Mouse (Mus musculus) hindbrain, embryonic 11.5 days (tissue): ENCODE measurements around the gene Cdh5. TPM values are rescaled to one million over a fixed set of nuclear protein-coding genes. Genes with fewer than 3 reads are reported as not detected.
"Not testable (repeated sequence)": the region's sequence is repeated elsewhere in the genome, so short reads cannot be mapped to it uniquely, and the experiment has no call there.

Experiments
- ATAC-seq: fragments of 200-750 bp; cut with Nextera tagmentation; 2 replicates; pipeline ENCODE4 v1.8.0; 2017; ENCODE audit warnings: mild to moderate bottlenecking, moderate TSS enrichment, moderate library complexity; ENCODE audit not compliant: low FRiP score
- DNase-seq: peaks from one replicate; pipeline ENCODE4 v3.0.0-alpha.2; 2015; ENCODE audit warnings: low spot score
- H3K27ac ChIP-seq: fragments of 300-500 bp; sonication (generic); 2 replicates; pipeline ENCODE4 v1.5.1; 2014; ENCODE audit warnings: mild to moderate bottlenecking, low read depth, low read length
- H3K27me3 ChIP-seq: fragments of 300-500 bp; sonication (generic); 2 replicates; pipeline ENCODE4 v1.6.1; 2014; ENCODE audit warnings: mild to moderate bottlenecking, low read length, moderate library complexity, mixed read lengths; ENCODE audit not compliant: control insufficient read depth, insufficient read depth
- H3K36me3 ChIP-seq: fragments of 300-500 bp; sonication (generic); 2 replicates; pipeline ENCODE4 v1.6.1; 2014; ENCODE audit warnings: mild to moderate bottlenecking, low read length, moderate library complexity, mixed read lengths; ENCODE audit not compliant: control insufficient read depth, insufficient read depth
- H3K4me1 ChIP-seq: fragments of 300-500 bp; sonication (generic); replicated peaks from 2 replicates; pipeline ENCODE4 v1.6.1; 2014; ENCODE audit warnings: low read length, mixed read lengths; ENCODE audit not compliant: control insufficient read depth, insufficient read depth
- H3K4me2 ChIP-seq: fragments of 300-500 bp; sonication (generic); replicated peaks from 2 replicates; pipeline ENCODE4 v1.6.1; 2014; ENCODE audit warnings: mild to moderate bottlenecking, low read depth, low read length
- H3K4me3 ChIP-seq: fragments of 300-500 bp; sonication (generic); 2 replicates; pipeline ENCODE4 v1.5.1; 2014; ENCODE audit warnings: low read depth, low read length
- H3K9ac ChIP-seq: fragments of 300-500 bp; sonication (generic); 2 replicates; pipeline ENCODE4 v1.6.1; 2014; ENCODE audit warnings: low read depth, low read length
- H3K9me3 ChIP-seq: fragments of 300-500 bp; sonication (generic); 2 replicates; pipeline ENCODE4 v1.6.1; 2016; ENCODE audit warnings: low read length; ENCODE audit not compliant: control insufficient read depth
- WGBS: fragments of 180-500 bp; shearing (Covaris S2); extraction: QIAGEN DNeasy Blood & Tissue Kit; methylation state at CpG from one replicate; pipeline ENCODE4 v1.1.7; 2014; 5-methylcytosine and 5-hydroxymethylcytosine counted together
- polyA plus RNA-seq: library from polyadenylated mRNA; unstranded; fragments of >200 nt; fragmentation: Nextera tagmentation; extraction: Ambion mirVana; gene quantifications from 2 replicates; pipeline ENCODE4 v1.2.1, GENCODE M21; 2014

Gene Cdh5
- polyA plus RNA-seq, 1 experiment from 2014 or later: 15.9 TPM

- WGBS: 37% methylated on average over 1 of the region's 1 CpGs
- Histone ChIP-seq H3K9me3 (no peaks in the 10 kb centered on the region), H3K27me3 (no peaks in the 10 kb centered on the region), H3K27ac (no peak overlapping the region), H3K4me2 (no peak overlapping the region), H3K36me3 (no peaks in the 10 kb centered on the region), H3K9ac (no peak overlapping the region), H3K4me1 (no peaks in the 10 kb centered on the region), H3K4me3 (no peak overlapping the region)
- DNase-seq (no peak), ATAC-seq (no peak)
Observed at GRCm38 (mm10) chr8:104087091-104087490, 14.3 kb upstream of the Cdh5 start.

GRCm38 (mm10) chr8:104087878-104088277, 13.5 kb upstream of the Cdh5 start:
- not testable (repeated sequence) for DNase-seq, ATAC-seq

GRCm38 (mm10) chr8:104088881-104089280, 12.5 kb upstream of the Cdh5 start:
- 75% methylated on average over 3 of the region's 3 CpGs for WGBS
- H3K4me2 ChIP-seq: no peak overlapping the region
- H3K9ac ChIP-seq: no peak overlapping the region

More at GRCm38 (mm10) chr8:104087878-104088277, 13.5 kb upstream of the Cdh5 start:
- not testable (repeated sequence) for H3K9me3 ChIP-seq, H3K4me1 ChIP-seq, H3K4me2 ChIP-seq, H3K27ac ChIP-seq, H3K27me3 ChIP-seq, H3K4me3 ChIP-seq, H3K36me3 ChIP-seq, H3K9ac ChIP-seq

DNA sequence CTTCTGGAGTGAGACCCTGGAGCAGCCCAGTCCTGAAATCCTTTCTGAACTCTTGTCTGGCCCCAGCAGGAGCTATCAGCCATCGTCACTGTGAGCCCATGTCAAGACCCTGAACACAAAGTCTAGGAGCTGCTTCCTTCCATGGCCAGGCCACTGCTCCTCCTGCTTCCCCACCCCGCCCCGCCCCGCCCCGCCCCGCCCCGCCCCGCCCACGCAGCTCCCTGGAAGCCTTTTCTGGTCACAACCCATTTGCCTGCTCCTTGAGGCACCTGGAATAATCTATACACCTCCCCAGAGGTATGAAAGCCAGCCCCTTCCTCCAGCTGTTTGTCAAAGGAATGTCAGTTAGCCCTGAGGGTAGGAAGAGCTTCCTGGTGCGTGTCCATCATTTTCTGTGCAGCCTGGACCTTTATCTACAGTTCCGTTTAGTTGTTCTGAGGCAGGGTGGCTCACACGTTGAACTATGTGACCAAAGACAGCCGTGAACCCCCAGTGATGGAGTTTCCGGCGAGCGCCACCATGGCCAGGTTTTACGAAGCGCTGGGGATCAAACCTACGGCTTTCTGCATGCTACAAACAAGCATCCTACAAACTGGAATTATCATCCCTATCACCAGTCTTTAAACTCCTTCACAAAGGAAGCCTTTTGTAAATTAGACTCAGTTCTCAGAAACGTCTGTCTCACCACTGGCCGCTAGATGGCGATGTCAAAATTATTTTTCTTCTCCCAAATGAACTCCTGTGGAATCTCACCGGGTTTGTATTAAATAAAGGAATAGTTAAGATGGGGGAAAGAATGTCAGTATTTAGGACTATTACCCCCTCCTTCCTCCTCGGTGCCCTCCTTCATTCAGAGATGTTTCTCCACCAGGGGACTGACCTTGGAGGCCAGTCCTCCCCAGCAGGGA, 10.2 kb upstream of the Cdh5 start:
- not testable (repeated sequence) for H3K9ac ChIP-seq, H3K4me3 ChIP-seq, H3K4me2 ChIP-seq, H3K36me3 ChIP-seq, H3K9me3 ChIP-seq, H3K27me3 ChIP-seq, H3K4me1 ChIP-seq, H3K27ac ChIP-seq
- peak; percentile 41; the same call in 1 of the 2 replicates for ATAC-seq
- DNase-seq: peak; percentile 71
- 12% methylated on average over 19 of the region's 24 CpGs for WGBS

More at GRCm38 (mm10) chr8:104088881-104089280, 12.5 kb upstream of the Cdh5 start:
- Histone ChIP-seq H3K27me3 (no peaks in the 10 kb centered on the region), H3K9me3 (no peaks in the 10 kb centered on the region), H3K36me3 (no peaks in the 10 kb centered on the region), H3K4me3 (no peak overlapping the region), H3K27ac (no peak overlapping the region), H3K4me1 (no peaks in the 10 kb centered on the region)
- ATAC-seq: no peak
- no peak for DNase-seq

DNA sequence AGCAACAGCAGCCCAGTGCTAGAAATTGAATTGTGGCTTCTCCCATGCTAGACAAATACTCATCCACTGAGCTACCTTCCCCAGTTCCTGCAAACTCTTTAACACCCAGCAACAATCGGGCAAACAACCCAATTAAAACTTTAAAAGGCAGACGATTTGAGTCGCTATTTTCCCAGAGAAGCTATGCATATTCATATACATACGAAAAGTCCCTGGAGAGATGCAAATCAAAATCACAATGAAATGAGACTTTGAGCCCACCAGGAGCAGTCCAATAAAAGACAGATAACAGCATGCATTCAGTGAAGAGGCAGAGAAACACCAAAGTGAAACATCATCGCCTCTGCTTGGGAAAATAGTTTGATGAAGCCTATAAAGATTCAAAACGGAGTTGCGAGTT, 8.1 kb upstream of the Cdh5 start:
- ATAC-seq (no peak), DNase-seq (no peak)
- no peaks in the 10 kb centered on the region for H3K9me3 ChIP-seq
- 39% methylated on average over 7 of the region's 7 CpGs for WGBS
- H3K4me3 ChIP-seq: no peak overlapping the region
- no peaks in the 10 kb centered on the region for H3K27me3 ChIP-seq
- no peaks in the 10 kb centered on the region for H3K36me3 ChIP-seq
- no peaks in the 10 kb centered on the region for H3K4me1 ChIP-seq
- no peak overlapping the region for H3K27ac ChIP-seq
- H3K9ac ChIP-seq: no peak overlapping the region
- no peak overlapping the region for H3K4me2 ChIP-seq

GRCm38 (mm10) chr8:104095595-104095994, 5.8 kb upstream of the Cdh5 start:
- 64% methylated on average over 9 of the region's 9 CpGs for whole genome bisulfite sequencing
- Histone ChIP-seq H3K4me1 (no peaks in the 10 kb centered on the region), H3K9ac (no peak overlapping the region), H3K4me2 (no peak overlapping the region), H3K27me3 (no peaks in the 10 kb centered on the region), H3K9me3 (no peaks in the 10 kb centered on the region), H3K27ac (0 out of 2 replicates have a peak overlapping the region, but pooled peaks have one; percentile 17), H3K4me3 (no peak overlapping the region), H3K36me3 (no peaks in the 10 kb centered on the region)
- ATAC-seq (no peak), DNase-seq (no peak)

GRCm38 (mm10) chr8:104096644-104097043, 4.8 kb upstream of the Cdh5 start:
- H3K4me1 ChIP-seq: no peaks in the 10 kb centered on the region
- no peaks in the 10 kb centered on the region for H3K9me3 ChIP-seq
- DNase-seq (no peak), ATAC-seq (no peak)
- no peaks in the 10 kb centered on the region for H3K36me3 ChIP-seq
- H3K27me3 ChIP-seq: no peaks in the 10 kb centered on the region
- WGBS: 61% methylated on average over 10 of the region's 10 CpGs
- no peak overlapping the region for H3K4me3 ChIP-seq
- no peak overlapping the region for H3K9ac ChIP-seq
- no peak overlapping the region for H3K4me2 ChIP-seq
- H3K27ac ChIP-seq: no peak overlapping the region

DNA sequence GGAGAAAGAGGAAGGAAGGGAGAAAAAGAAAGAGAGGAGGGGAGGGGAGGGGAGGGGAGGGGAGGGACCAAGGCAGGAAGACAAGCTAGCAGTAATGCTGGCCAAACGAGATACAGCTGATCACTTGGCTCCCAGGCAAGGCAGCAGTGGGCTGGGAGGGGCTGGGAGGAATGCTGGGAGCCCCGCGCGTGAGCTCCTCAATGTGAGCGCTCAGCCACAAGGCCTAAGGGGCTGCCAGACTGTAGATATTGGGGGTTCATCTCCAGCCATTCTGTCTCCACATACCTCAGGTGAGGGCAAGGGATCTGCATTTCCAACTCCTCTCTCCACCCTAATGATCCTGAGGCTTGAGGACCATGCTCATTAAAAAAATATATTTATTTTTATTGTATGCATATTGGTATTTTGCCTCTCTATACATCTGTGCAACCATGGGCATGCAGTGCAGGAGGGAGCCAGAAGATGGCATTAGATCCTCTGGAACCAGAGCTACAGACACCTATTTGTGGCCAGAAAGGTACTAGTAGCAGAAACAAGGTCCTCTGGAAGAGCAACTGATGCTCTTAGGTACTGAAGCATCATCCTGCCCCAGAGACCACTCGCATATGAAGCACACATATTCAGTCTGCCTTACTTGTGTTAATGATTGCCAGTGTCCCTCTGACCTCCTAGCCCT, 2.6 kb upstream of the Cdh5 start:
- Histone ChIP-seq H3K9ac (no peak overlapping the region), H3K36me3 (no peaks in the 10 kb centered on the region), H3K4me1 (no peaks in the 10 kb centered on the region), H3K27me3 (no peaks in the 10 kb centered on the region), H3K27ac (no peak overlapping the region), H3K9me3 (no peaks in the 10 kb centered on the region), H3K4me3 (no peak overlapping the region), H3K4me2 (no peak overlapping the region)
- ATAC-seq: 0 out of 2 replicates have a peak, but pooled peaks have one; percentile 18
- no peak for DNase-seq
- WGBS: 35% methylated on average over 6 of the region's 6 CpGs
